Mouse (Mus musculus) erythroblast, embryonic 14.5 days (primary cell): ENCODE data around the gene Rnf115. TPM values are rescaled to one million over a fixed set of nuclear protein-coding genes. Genes with fewer than 3 reads are reported as not detected.

Experiments used
- H3K27me3 ChIP-seq: 2 replicates; pipeline ENCODE4 v1.6.1; 2012; ENCODE audit warnings: inconsistent platforms; ENCODE audit not compliant: control insufficient read depth
- H3K36me3 ChIP-seq: 2 replicates; pipeline ENCODE4 v1.6.1; 2012; ENCODE audit warnings: mild to moderate bottlenecking, inconsistent platforms; ENCODE audit not compliant: control insufficient read depth
- H3K4me1 ChIP-seq: 2 replicates; pipeline ENCODE4 v1.6.1; 2012; ENCODE audit warnings: inconsistent platforms; ENCODE audit not compliant: control insufficient read depth
- H3K4me3 ChIP-seq: replicated peaks from 2 replicates; pipeline ENCODE3; 2012; ENCODE audit warnings: moderate library complexity, mild to moderate bottlenecking, inconsistent platforms
- H3K9me3 ChIP-seq: 2 replicates; pipeline ENCODE4 v1.6.1; 2012; ENCODE audit warnings: low read length, inconsistent platforms, mixed read lengths; ENCODE audit not compliant: control insufficient read depth
- GATA1 ChIP-seq: IDR thresholded peaks from 2 replicates; pipeline ENCODE4 v1.6.1; 2012; ENCODE audit warnings: low read length, inconsistent platforms, mixed read lengths
- TAL1 ChIP-seq: IDR thresholded peaks from 3 replicates; pipeline ENCODE4 v1.6.1; 2012; ENCODE audit warnings: low read length, inconsistent platforms, mixed read lengths
- polyA plus RNA-seq: library from polyadenylated mRNA; stranded (reverse); fragments of >175 nt; gene quantifications from 2 replicates; pipeline ENCODE4 v1.2.3, GENCODE M21; 2012

Gene Rnf115
- polyA plus RNA-seq, 1 experiment: 0.98 TPM

DNA sequence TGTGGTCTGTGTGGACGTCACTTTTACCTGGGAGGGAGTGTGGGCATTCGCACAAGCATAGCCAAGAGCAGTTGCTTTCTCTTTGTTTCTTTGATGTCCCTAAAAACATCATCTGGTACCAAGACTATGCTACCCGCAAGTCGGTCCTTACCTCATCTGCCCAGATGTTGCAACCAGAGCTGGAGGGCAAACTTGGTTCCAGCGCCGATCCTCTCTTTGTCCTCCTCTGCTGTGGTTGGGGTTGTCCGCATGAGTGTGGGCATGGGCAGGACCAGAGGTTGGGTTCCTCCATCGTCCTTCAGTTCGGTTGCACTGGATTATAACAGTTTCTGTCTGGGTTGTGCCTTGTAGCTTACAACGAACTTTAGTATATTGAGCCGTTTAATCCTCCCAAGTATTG is 21.2 kb upstream of the Rnf115 start:
- TF ChIP-seq GATA1 (no peak), TAL1 (no peak)
- H3K27me3 ChIP-seq: peaks cover 17% of the 10 kb centered on the region
- peaks cover 11% of the 10 kb centered on the region for H3K4me1 ChIP-seq
- H3K4me3 ChIP-seq: no peak overlapping the region
- no peaks in the 10 kb centered on the region for H3K9me3 ChIP-seq
- H3K36me3 ChIP-seq: peaks cover 48% of the 10 kb centered on the region

DNA sequence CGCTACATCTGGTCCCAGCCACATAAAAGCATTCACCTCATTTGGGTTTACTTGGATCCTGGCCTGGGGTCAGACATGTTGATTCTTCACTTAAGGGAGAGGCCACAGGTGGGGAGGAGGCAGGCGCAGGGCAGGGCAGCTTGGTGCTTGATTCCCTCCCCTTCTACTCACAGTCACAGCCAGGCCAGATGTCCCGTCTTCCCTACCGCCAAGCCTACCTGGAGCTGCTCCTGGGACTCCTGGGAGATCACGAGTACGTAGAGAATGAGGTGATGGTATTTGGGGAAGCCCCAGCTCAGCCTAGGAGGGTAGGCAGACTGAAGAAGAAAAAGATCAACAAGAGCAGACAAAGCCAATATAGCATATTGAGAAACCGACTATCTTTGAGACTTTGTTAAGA is 20.5 kb upstream of the Rnf115 start:
- H3K4me1 ChIP-seq: peaks cover 11% of the 10 kb centered on the region
- H3K9me3 ChIP-seq: no peaks in the 10 kb centered on the region
- H3K4me3 ChIP-seq: no peak overlapping the region
- H3K36me3 ChIP-seq: peaks cover 48% of the 10 kb centered on the region
- H3K27me3 ChIP-seq: peaks cover 17% of the 10 kb centered on the region
- TF ChIP-seq GATA1: no peak
- TF ChIP-seq TAL1: no peak

DNA sequence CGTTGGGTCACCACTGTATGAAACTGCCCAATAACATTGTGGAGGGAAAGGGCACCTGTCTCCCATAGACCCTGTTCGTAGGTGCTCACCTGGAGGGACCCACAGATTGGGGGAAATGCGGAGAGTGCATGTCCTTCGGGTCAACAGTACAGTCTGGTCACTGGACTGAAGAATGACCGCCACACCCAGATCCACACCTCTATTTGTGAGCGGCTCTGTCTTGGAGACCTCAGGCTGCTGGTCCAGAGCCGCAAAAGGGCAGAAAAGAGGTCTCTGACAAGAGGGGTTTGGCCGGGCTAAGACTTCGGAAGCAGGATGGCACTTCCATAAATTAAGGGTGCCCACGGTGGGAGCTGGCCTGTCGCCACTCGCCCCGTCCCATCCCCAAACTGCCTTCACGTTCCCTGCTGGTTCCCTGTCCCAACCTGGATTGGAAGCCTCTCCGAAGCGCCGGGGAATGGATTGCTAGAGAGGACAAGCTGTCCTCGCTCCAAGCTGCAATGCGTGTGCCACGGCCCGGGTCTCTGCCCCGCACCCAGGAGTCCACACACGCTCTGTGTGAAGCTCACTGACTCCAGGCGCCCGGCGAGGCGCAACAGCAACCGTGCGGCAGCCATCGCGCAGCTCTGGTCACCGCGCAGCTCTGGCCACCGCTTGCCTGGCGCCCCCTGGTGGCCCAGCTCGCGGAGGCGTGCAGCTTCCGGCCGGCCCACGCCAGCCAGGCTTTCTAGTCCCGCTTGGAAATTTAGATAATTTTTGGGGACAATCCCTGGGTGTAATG is 19.4 kb upstream of the Rnf115 start, which contains the start of gene Nudt17:
Nudt17 (minus strand) TSS at position 660 of the 781 bp plus-strand sequence.
- Histone ChIP-seq H3K9me3 (no peaks in the 10 kb centered on the region), H3K36me3 (peaks cover 52% of the 10 kb centered on the region), H3K4me1 (peaks cover 11% of the 10 kb centered on the region), H3K4me3 (peak within 1 kb of the TSS; percentile 51), H3K27me3 (peaks cover 17% of the 10 kb centered on the region)
- TF ChIP-seq TAL1 (no peak), GATA1 (no peak)

DNA sequence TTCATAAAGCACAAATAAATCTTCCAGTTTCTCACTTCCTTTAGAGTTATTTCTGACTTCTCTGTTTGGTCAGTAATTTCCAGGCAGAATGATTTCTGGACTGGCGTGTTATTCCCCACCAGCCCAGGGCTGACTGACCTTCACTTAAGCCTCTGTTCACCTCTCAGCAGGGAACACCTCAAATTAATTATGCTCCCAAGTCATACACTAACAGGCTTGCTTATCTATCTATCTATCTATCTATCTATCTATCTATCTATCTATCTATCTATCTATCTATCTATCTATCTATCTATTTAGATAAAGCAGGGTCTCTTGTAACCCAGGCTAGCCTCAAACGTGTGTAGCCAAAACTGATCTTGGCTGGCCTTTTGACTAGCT is 18.8 kb upstream of the Rnf115 start:
- Histone ChIP-seq H3K4me1 (peaks cover 11% of the 10 kb centered on the region), H3K27me3 (peaks cover 17% of the 10 kb centered on the region), H3K4me3 (no peak overlapping the region), H3K36me3 (peaks cover 55% of the 10 kb centered on the region), H3K9me3 (no peaks in the 10 kb centered on the region)
- no peak for TF ChIP-seq TAL1
- TF ChIP-seq GATA1: no peak

DNA sequence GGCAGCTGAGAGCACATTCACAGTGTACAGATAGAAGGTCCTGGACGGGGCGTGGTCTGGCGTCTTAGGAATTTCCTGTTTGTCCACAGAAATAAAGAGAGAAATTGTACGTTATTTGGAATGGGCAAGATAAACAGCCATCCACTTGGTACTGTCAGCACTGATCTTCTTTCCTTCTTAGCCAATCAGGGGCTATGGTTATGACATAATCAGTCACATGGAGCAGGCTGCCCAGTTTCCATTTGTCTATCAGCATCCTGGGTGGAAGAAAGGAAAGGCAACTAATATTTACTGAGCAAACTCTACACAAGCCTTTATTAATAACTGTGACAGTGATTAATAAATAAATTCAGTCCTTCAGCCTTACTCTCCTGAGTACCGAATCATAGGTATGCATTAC is 13.2 kb upstream of the Rnf115 start:
- Histone ChIP-seq H3K9me3 (no peaks in the 10 kb centered on the region), H3K27me3 (no peaks in the 10 kb centered on the region), H3K36me3 (peaks cover 84% of the 10 kb centered on the region), H3K4me1 (peaks cover 3% of the 10 kb centered on the region; the same call in 1 of the 2 replicates), H3K4me3 (no peak overlapping the region)
- TF ChIP-seq GATA1 (no peak), TAL1 (no peak)

DNA sequence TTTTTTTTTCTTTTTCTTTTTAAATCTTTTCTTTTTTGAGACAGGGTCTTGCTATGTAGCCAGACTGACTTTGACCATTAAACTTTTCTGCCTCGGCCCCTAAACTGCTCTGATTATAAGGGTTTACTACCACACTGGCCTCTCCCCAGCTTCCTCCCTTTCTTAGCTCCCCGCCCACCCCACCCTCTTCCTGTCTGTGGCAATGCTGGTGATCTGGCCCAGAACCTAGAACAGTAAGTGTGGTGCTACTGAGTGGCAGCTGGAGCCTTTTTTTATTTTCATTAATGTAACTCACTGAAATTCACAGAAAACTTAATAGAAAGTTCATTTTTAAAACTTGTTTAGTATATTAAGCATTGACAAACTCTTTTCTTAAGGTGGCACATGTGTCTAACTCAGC is 11.6 kb upstream of the Rnf115 start:
- Histone ChIP-seq H3K4me3 (no peak overlapping the region), H3K4me1 (peaks cover 3% of the 10 kb centered on the region; the same call in 1 of the 2 replicates), H3K36me3 (peaks cover 84% of the 10 kb centered on the region), H3K9me3 (no peaks in the 10 kb centered on the region), H3K27me3 (no peaks in the 10 kb centered on the region)
- no peak for TF ChIP-seq TAL1
- no peak for TF ChIP-seq GATA1

DNA sequence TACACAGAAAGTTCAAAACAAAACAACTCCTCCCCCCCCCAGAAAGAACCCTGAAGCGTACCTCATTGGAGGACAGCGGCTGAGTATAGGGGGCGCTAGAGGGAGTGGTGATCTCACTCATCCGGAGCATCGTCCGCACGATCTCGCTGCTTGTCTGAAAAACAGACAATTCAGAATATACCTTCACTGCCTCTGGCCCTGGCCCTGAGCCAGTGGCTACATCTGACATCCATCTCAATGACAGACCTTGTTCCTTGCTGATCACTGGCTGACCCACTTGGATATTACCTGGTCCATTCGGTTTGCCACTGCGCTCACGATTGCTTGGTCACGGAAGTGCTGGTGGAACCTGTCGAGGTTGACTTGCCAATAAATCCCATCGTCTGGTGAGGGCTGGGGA is 8.3 kb upstream of the Rnf115 start:
- no peak overlapping the region for H3K4me3 ChIP-seq
- no peaks in the 10 kb centered on the region for H3K27me3 ChIP-seq
- no peaks in the 10 kb centered on the region for H3K9me3 ChIP-seq
- TF ChIP-seq TAL1: no peak
- no peak for TF ChIP-seq GATA1
- H3K4me1 ChIP-seq: peaks cover 23% of the 10 kb centered on the region
- H3K36me3 ChIP-seq: peaks cover 84% of the 10 kb centered on the region

DNA sequence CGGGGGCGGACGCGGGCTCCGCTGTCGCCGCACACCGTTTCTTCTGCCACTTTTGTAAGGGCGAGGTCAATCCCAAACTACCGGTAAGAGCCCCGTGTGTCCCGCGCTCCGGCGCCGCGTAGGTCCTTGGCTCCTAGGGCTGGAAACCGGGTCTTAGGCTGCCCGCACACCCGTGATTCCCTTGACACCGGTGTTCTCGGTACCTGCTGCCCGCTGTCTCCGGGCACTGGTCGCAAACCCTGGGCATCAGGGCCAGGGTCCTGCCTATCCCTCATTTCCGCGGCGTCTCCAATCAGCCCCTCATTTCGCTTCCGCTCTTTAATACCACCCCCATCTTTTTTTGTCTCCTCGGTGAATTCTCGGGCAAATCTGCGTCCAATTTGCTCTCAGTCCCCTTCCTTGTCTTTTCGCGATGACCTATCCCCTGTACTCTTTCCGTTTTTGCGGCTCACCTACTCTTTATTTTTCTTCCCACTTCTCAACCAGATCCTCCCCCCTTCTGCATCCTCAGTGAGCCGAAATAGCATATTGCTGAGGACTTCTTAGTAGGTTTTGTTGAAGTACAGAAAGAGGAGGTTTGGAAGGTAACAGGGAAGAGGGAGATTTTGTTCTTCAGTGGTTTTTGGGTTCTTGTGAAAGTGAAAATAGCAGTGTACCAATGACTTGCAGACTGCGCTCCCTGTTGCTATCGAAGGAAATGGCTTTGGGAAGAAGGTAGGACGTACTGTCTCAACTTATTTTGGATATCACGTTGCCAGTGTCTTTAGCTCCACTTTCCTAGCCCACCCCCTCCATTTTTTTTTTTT is 567 bp downstream of the Rnf115 start:
- TF ChIP-seq GATA1: no peak
- TF ChIP-seq TAL1: no peak
- Histone ChIP-seq H3K4me3 (peak overlapping the region; percentile 97), H3K4me1 (peaks cover 48% of the 10 kb centered on the region), H3K36me3 (peaks cover 23% of the 10 kb centered on the region), H3K27me3 (no peaks in the 10 kb centered on the region), H3K9me3 (no peaks in the 10 kb centered on the region)
